Mouse (Mus musculus) ES-E14 (cell line): ENCODE results near the gene Asb4. TPM values are rescaled to one million over a fixed set of nuclear protein-coding genes. Genes with fewer than 3 reads are reported as not detected.
A peak's percentile ranks its signal among the peaks of the same experiment; 100 is the strongest.

Source experiments
- DNase-seq: peaks from one replicate; pipeline ENCODE4 v3.0.0-alpha.2; 2013; ENCODE audit warnings: low read depth, low spot score
- H3K27ac ChIP-seq: 2 replicates; pipeline ENCODE4 v1.5.1; 2012; ENCODE audit warnings: low read depth, mild to moderate bottlenecking, low read length, moderate library complexity, mixed read lengths; ENCODE audit not compliant: poor library complexity, insufficient read depth, severe bottlenecking
- H3K36me3 ChIP-seq: 2 replicates; pipeline ENCODE4 v1.6.1; 2012; ENCODE audit warnings: mild to moderate bottlenecking, low read length, moderate library complexity, mixed read lengths; ENCODE audit not compliant: control insufficient read depth, poor library complexity, insufficient read depth, severe bottlenecking
- H3K4me1 ChIP-seq, 2 experiments: fragments of 150-350 bp in 1 of 2; sonication (generic) in 1 of 2; 2 replicates each; pipeline ENCODE4 v1.6.1; 2012; ENCODE audit warnings: low read length in 2 of 2, mild to moderate bottlenecking in 1 of 2, mixed read lengths in 1 of 2; ENCODE audit not compliant: control insufficient read depth in 2 of 2, insufficient read depth in 2 of 2, poor library complexity in 1 of 2
- H3K4me3 ChIP-seq, 2 experiments: fragments of 150-350 bp in 1 of 2; sonication (generic) in 1 of 2; 2 replicates each; pipeline ENCODE4 v1.5.1; 2012; ENCODE audit warnings: low read length in 2 of 2, low read depth in 1 of 2, mild to moderate bottlenecking in 1 of 2, mixed read lengths in 1 of 2; ENCODE audit not compliant: insufficient read depth in 1 of 2, poor library complexity in 1 of 2, severe bottlenecking in 1 of 2
- H3K9ac ChIP-seq: 2 replicates; pipeline ENCODE4 v1.6.1; 2012; ENCODE audit warnings: low read depth, mild to moderate bottlenecking, low read length, mixed read lengths; ENCODE audit not compliant: poor library complexity, insufficient read depth, severe bottlenecking
- H3K9me3 ChIP-seq: fragments of 150-350 bp; sonication (generic); 2 replicates; pipeline ENCODE4 v1.6.1; 2012; ENCODE audit warnings: low read depth, mild to moderate bottlenecking, low read length; ENCODE audit not compliant: control insufficient read depth, insufficient read depth
- CHD2 ChIP-seq: IDR thresholded peaks from 2 replicates; pipeline ENCODE4 v1.6.1; 2014; ENCODE audit warnings: mild to moderate bottlenecking, low read depth, low read length, inconsistent platforms
- HCFC1 ChIP-seq: IDR thresholded peaks from 2 replicates; pipeline ENCODE4 v1.6.1; 2012; ENCODE audit warnings: low read length, inconsistent platforms, borderline replicate concordance; ENCODE audit not compliant: insufficient read depth
- MAFK ChIP-seq: IDR thresholded peaks from 2 replicates; pipeline ENCODE4 v1.6.1; 2014; ENCODE audit warnings: mild to moderate bottlenecking, low read depth, low read length, inconsistent platforms; ENCODE audit not compliant: insufficient read depth
- ZC3H11A ChIP-seq: IDR thresholded peaks from 2 replicates; pipeline ENCODE4 v1.6.1; 2012; ENCODE audit warnings: low read depth, mild to moderate bottlenecking, inconsistent platforms, low read length, borderline replicate concordance
- ZNF384 ChIP-seq: IDR thresholded peaks from 2 replicates; pipeline ENCODE4 v1.6.1; 2012; ENCODE audit warnings: low read depth, low read length, inconsistent platforms
- in situ Hi-C, 2 experiments: fragments of 600-800 bp; cut with MboI; formaldehyde crosslinking; loops; one replicate each; pipeline ENCODE4 v1.15.1; 2025; ENCODE audit warnings: low sequenced_read_pairs in 2 of 2, inconsistent platforms in 1 of 2; ENCODE audit not compliant: unreplicated experiment in 2 of 2
- total RNA-seq: library from RNA; depleted of rRNA; stranded (reverse); fragments of 300-350 nt; gene quantifications from 2 replicates; pipeline ENCODE4 v1.2.3, GENCODE M21; 2012

The Asb4 gene
- total RNA-seq, 1 experiment = 0.22 TPM

DNA sequence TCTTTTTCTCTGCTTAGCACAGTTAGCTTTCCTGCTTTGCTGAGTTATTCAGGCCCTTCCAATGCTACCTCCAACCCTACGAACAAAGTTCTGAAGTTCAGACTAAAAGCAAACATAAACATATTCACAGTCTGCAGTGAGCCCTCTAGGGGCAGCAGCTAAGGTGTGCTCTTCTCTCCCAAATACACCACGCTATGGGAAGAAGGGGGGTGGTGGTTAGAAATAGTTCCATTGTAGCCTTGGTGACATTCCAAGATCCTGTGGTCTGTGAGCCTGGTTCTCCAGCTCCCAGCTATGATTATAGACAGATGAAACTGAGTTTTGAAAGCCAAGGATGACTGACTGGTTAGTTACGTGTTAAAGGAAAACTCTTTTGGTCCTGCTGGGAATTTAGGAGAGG is 13.6 kb downstream of the Asb4 start:
- Histone ChIP-seq H3K4me3 (no peak overlapping the region), H3K4me1 (no peaks in the 10 kb centered on the region), H3K9ac (no peak overlapping the region), H3K27ac (no peak overlapping the region), H3K36me3 (no peaks in the 10 kb centered on the region), H3K9me3 (no peaks in the 10 kb centered on the region)
- DNase-seq = no peak
- TF ChIP-seq HCFC1 = no peak
- TF ChIP-seq ZNF384 = no peak
- no peak for TF ChIP-seq CHD2
- no peak for TF ChIP-seq ZC3H11A
- TF ChIP-seq MAFK = no peak
- in situ Hi-C loops = loop anchor here (25.0 kb wide), 2 partner anchors 284 to 734 kb away; no protein-coding TSS in a partner anchor

DNA sequence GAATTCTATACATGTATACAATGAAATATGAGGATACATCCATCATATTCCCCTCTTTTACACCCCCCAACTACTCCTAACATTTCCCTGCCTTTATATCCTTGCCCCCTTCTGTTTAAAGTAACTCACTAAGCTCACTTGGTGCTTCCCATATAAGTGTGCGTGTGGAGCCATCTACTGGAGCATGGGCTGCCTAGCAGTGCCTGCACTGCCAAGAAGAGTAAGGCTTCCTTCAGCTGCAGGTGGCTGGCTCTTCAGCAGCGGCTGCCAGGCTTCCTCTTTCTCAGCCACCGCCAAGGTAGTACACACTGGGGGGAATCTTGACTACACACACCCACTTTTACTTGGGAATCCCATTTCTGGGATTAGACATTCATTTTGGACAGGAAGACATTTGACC is 18.2 kb downstream of the Asb4 start:
- Histone ChIP-seq H3K27ac (no peak overlapping the region), H3K4me1 (no peaks in the 10 kb centered on the region), H3K36me3 (no peaks in the 10 kb centered on the region), H3K9ac (no peak overlapping the region), H3K4me3 (no peak overlapping the region), H3K9me3 (no peaks in the 10 kb centered on the region)
- in situ Hi-C loops = no loop called here
- DNase-seq = peak; percentile 60
- TF ChIP-seq ZC3H11A = peak; percentile 97
- no peak for TF ChIP-seq MAFK

DNA sequence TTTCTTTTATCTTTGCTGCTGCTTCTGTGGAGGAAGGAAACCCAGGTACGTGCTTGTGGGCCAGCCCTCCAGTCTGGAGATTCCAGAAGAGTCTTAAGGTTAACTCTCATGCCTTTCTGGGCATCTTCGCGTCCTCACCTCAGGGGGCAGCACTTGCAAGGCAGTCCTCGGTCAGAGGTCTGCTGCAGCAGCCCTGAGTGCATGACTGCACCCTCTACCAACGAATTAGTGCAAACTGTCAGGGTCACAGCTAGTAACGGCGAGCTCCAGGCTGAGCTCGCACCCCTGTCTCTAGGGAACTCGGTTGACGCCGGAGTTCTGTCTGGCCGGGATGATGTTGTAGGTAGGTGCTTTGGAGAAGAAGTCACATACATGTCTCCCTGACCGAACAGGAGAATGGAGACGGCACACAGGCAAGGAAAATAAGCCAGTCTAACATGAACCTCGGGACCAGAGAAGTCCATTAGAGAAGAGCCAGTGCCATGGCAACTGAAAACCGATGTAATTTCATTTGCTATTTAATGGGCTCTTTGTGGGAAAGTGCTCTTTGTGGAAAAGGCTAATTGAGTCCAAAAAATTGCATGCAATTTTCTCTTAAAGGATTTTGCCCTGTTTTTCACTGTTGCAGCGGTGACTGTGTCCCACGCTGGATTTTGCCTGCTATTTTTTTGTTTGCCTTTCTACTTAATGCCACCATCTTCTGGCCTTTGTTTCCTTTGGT is 20.1 kb downstream of the Asb4 start:
- no peak for DNase-seq
- TF ChIP-seq CHD2 = no peak
- TF ChIP-seq HCFC1 = no peak
- no peak for TF ChIP-seq ZC3H11A
- no peak for TF ChIP-seq MAFK
- TF ChIP-seq ZNF384 = no peak; the same call in 1 of the 2 replicates
- Histone ChIP-seq H3K9ac (no peak overlapping the region), H3K27ac (no peak overlapping the region), H3K36me3 (no peaks in the 10 kb centered on the region), H3K4me3 (no peak overlapping the region), H3K9me3 (no peaks in the 10 kb centered on the region), H3K4me1 (no peaks in the 10 kb centered on the region)
- in situ Hi-C loops = no loop called here

DNA sequence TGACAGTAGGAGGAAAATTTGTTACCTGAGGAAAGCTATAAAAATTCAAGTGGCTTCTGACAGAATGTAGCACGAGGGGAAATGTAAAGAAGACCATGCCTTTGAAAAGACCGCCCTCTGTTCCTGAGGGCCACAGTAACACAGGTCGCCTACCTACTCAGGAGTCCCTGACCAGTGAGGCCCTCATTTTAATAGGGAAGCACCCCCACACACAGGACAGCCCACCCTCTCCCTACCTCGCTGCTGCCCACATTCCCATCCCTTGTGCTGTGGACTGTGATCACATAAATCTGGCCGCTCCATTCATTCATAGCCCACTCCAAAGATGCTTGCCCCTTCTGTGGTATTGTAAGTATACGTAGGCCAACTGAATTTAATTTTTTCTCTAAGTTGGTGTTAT is 20.8 kb downstream of the Asb4 start:
- Histone ChIP-seq H3K4me3 (no peak overlapping the region), H3K9ac (no peak overlapping the region), H3K27ac (no peak overlapping the region), H3K9me3 (no peaks in the 10 kb centered on the region), H3K4me1 (no peaks in the 10 kb centered on the region), H3K36me3 (no peaks in the 10 kb centered on the region)
- TF ChIP-seq ZC3H11A (no peak), MAFK (no peak), HCFC1 (no peak), CHD2 (no peak), ZNF384 (no peak)
- in situ Hi-C loops = no loop called here
- no peak for DNase-seq
